Comparison of ENCODE assay signal across 13 mouse cellular contexts in genomic region chr2:156494465-156494864, GRCm38 (mm10). TPM values are rescaled to one million over a fixed set of nuclear protein-coding genes. Genes with fewer than 3 reads are reported as not detected.
DNase-seq lines count a peak whose midpoint lies in the region; ATAC-seq and TF ChIP-seq lines count a peak whose summit lies in the region.
"Had no signal": no experiment of that assay in that cellular context is flagged by ENCODE, and none has a peak within 500 bp of the region (broad histone marks: within the 10 kb centered on the region; RNA-seq: fewer than 3 reads in every experiment).

No protein-coding gene starts in this region.

- H3K4me1 ChIP-seq in heart, embryonic 12.5 days (replicated peaks), result peaks cover 23% of the 10 kb centered on the region
- no peaks in the 10 kb centered on the region for H3K4me1 ChIP-seq in stomach, embryonic 14.5 days (ENCODE audit: control insufficient read depth, insufficient read depth, low read length)
- no peaks in the 10 kb centered on the region for H3K4me1 ChIP-seq in stomach, postnatal 0 days (replicated peaks; ENCODE audit: control insufficient read depth, insufficient read depth)
- peaks cover 18% of the 10 kb centered on the region for H3K4me1 ChIP-seq in forebrain, embryonic 13.5 days

- peaks cover 24% of the 10 kb centered on the region for H3K36me3 ChIP-seq in heart, embryonic 12.5 days
- H3K36me3 ChIP-seq in stomach, embryonic 14.5 days (ENCODE audit: control insufficient read depth, insufficient read depth, low read length), result peaks cover 10% of the 10 kb centered on the region
- peaks cover 2% of the 10 kb centered on the region; the same call in 1 of the 2 replicates for H3K36me3 ChIP-seq in stomach, postnatal 0 days (ENCODE audit: control insufficient read depth, insufficient read depth, low read length)
- H3K36me3 ChIP-seq in forebrain, embryonic 13.5 days (ENCODE audit: poor library complexity, severe bottlenecking), result peaks cover 28% of the 10 kb centered on the region

- H3K9me3 ChIP-seq in heart, embryonic 12.5 days (replicated peaks), result no peaks in the 10 kb centered on the region
- H3K9me3 ChIP-seq in stomach, embryonic 14.5 days (ENCODE audit: control insufficient read depth, low read depth, low read length), result no peaks in the 10 kb centered on the region
- no peaks in the 10 kb centered on the region for H3K9me3 ChIP-seq in stomach, postnatal 0 days (ENCODE audit: control insufficient read depth, low read length)
- no peaks in the 10 kb centered on the region for H3K9me3 ChIP-seq in forebrain, embryonic 13.5 days (replicated peaks)
- H3K9me3 ChIP-seq: hindbrain, embryonic 15.5 days; limb, embryonic 13.5 days had no signal

- H3K27ac ChIP-seq in heart, embryonic 12.5 days (ENCODE audit: poor library complexity, severe bottlenecking), result peak overlapping the region; percentile 41; the same call in 1 of the 2 replicates
- no peak overlapping the region for H3K27ac ChIP-seq in stomach, embryonic 14.5 days (ENCODE audit: low read length)
- H3K27ac ChIP-seq in stomach, postnatal 0 days (replicated peaks), result no peak overlapping the region
- no peak overlapping the region for H3K27ac ChIP-seq in forebrain, embryonic 13.5 days
- H3K27ac ChIP-seq: hindbrain, embryonic 15.5 days; limb, embryonic 13.5 days; macrophage had no signal

- no peak overlapping the region for H3K4me2 ChIP-seq in heart, embryonic 12.5 days
- no peak overlapping the region for H3K4me2 ChIP-seq in stomach, embryonic 14.5 days (replicated peaks; ENCODE audit: low read depth, low read length)
- H3K4me2 ChIP-seq in stomach, postnatal 0 days (replicated peaks; ENCODE audit: low read depth), result no peak overlapping the region
- H3K4me2 ChIP-seq in forebrain, embryonic 13.5 days, result no peak overlapping the region
- H3K4me2 ChIP-seq: hindbrain, embryonic 15.5 days; limb, embryonic 13.5 days had no signal

- no peak for TF ChIP-seq EP300 in stomach, postnatal 0 days (optimal IDR thresholded peaks at IDR 0.05)

- no peak overlapping the region for H3K9ac ChIP-seq in heart, embryonic 12.5 days
- H3K9ac ChIP-seq in stomach, embryonic 14.5 days (replicated peaks; ENCODE audit: low read depth, low read length), result no peak overlapping the region
- H3K9ac ChIP-seq in stomach, postnatal 0 days (ENCODE audit: low read length), result no peak overlapping the region
- H3K9ac ChIP-seq in forebrain, embryonic 13.5 days, result no peak overlapping the region
- H3K9ac ChIP-seq: hindbrain, embryonic 15.5 days; limb, embryonic 13.5 days had no signal

- H3K4me3 ChIP-seq in heart, embryonic 12.5 days, result no peak overlapping the region
- H3K4me3 ChIP-seq in stomach, embryonic 14.5 days (ENCODE audit: low read depth, low read length), result no peak overlapping the region
- H3K4me3 ChIP-seq in stomach, postnatal 0 days (ENCODE audit: low read depth, low read length), result no peak overlapping the region
- H3K4me3 ChIP-seq in forebrain, embryonic 13.5 days, result no peak overlapping the region
- H3K4me3 ChIP-seq: hindbrain, embryonic 15.5 days; limb, embryonic 13.5 days had no signal

- peak; percentile 86 for ATAC-seq in heart, embryonic 12.5 days (ENCODE audit: insufficient number of reproducible peaks, low FRiP score)
- ATAC-seq in stomach, embryonic 14.5 days (ENCODE audit: insufficient number of reproducible peaks, insufficient read depth, low FRiP score, low read depth), result peak; percentile 43; the same call in 1 of the 2 replicates
- ATAC-seq in stomach, postnatal 0 days (ENCODE audit: low FRiP score, low TSS enrichment), result no peak; the same call in 1 of the 2 replicates
- ATAC-seq in forebrain, embryonic 13.5 days, result no peak
- ATAC-seq: CD4-positive, CD25-positive, alpha-beta regulatory T cell, adult 4 months had no signal

- TF ChIP-seq CTCF in stomach, postnatal 0 days (IDR thresholded peaks at IDR 0.05; ENCODE audit: low read depth), result no peak

- no peak for DNase-seq in heart, postnatal 14 days
- DNase-seq in stomach, postnatal 0 days (ENCODE audit: low spot score), result no peak
- peak; percentile 54 for DNase-seq in liver
- no peak for DNase-seq in thymus, postnatal 14 days
- DNase-seq in kidney, adult 11 months, result no peak
- DNase-seq: kidney, postnatal 10 days had no signal

- 71% methylated on average over 9 of the region's 9 CpGs for WGBS in heart, embryonic 12.5 days
- 82% methylated on average over 9 of the region's 9 CpGs for WGBS in stomach, embryonic 14.5 days
- 77% methylated on average over 9 of the region's 9 CpGs for WGBS in stomach, postnatal 0 days
- WGBS in forebrain, embryonic 13.5 days, result 85% methylated on average over 9 of the region's 9 CpGs

- intact Hi-C loops in heart, postnatal 14 days (cut with DNase I), result no loop called here

- H3K27me3 ChIP-seq in heart, embryonic 12.5 days (replicated peaks), result 0 out of 2 replicates have a peak, but pooled peaks cover 7% of the 10 kb centered on the region
- no peaks in the 10 kb centered on the region for H3K27me3 ChIP-seq in stomach, embryonic 14.5 days (ENCODE audit: control insufficient read depth, insufficient read depth, low read length)
- no peaks in the 10 kb centered on the region for H3K27me3 ChIP-seq in stomach, postnatal 0 days (ENCODE audit: control insufficient read depth, insufficient read depth, low read length)
- no peaks in the 10 kb centered on the region for H3K27me3 ChIP-seq in forebrain, embryonic 13.5 days
- H3K27me3 ChIP-seq: hindbrain, embryonic 15.5 days; limb, embryonic 13.5 days had no signal

RNA-seq across cellular contexts. Expression of gene Aar2, which starts 52.9 kb away (rescaled TPM):
- 22.8 and 25.2 TPM in 2 replicates for polyA plus RNA-seq in heart, embryonic 12.5 days (2016; fragmentation: Nextera tagmentation; extraction: Ambion mirVana)
- total RNA-seq in heart, postnatal 14 days (2021), result 10 to 100 TPM; 18.8 to 19.5 TPM
- 38.6 and 42.2 TPM in 2 replicates for polyA plus RNA-seq in stomach, embryonic 14.5 days (2014; fragmentation: Nextera tagmentation; extraction: Ambion mirVana)
- 21.1 and 22.5 TPM in 2 replicates for polyA plus RNA-seq in stomach, postnatal 0 days (2015; fragmentation: Nextera tagmentation; extraction: Ambion mirVana)
- polyA plus RNA-seq in forebrain, embryonic 13.5 days (2015; fragmentation: Nextera tagmentation; extraction: Ambion mirVana), result 38.5 and 46.0 TPM in 2 replicates

Comparison
In these comparisons a context has a peak if more than half of its experiments do, and no peak if none do; other contexts are left out.
1. ATAC-seq: peak in heart, embryonic 12.5 days (single experiment) and stomach, embryonic 14.5 days (single experiment); none in stomach, postnatal 0 days (single experiment) and forebrain, embryonic 13.5 days (single experiment).